Mouse (Mus musculus) B cell, adult 2 months (primary cell): ENCODE results near the gene Lhx2.
A peak's percentile ranks its signal among the peaks of the same experiment; 100 is the strongest.

Experiments
- DNase-seq, 2 experiments: peaks; one replicate each; pipeline ENCODE4 v3.0.0; 2022

Lhx2 gene

GRCm38 (mm10) chr2:38367023-38367422 lies 27.9 kb downstream of the Lhx2 start:
- no peak for DNase-seq

- DNase-seq: no peak
These were observed 28.8 kb downstream of the Lhx2 start for GRCm38 (mm10) chr2:38367852-38368251.

GRCm38 (mm10) chr2:38368746-38369330 lies 29.8 kb downstream of the Lhx2 start:
- DNase-seq: peak; percentile 72 to 76

- DNase-seq: peak; percentile 79 to 81
These were observed 36.7 kb downstream of the Lhx2 start for GRCm38 (mm10) chr2:38375606-38376304.

GRCm38 (mm10) chr2:38377254-38377653 lies 38.2 kb downstream of the Lhx2 start:
- DNase-seq: no peak

GRCm38 (mm10) chr2:38378346-38378745 lies 39.3 kb downstream of the Lhx2 start:
- DNase-seq: peak; percentile 34 to 48

- peak in 1 of 2 experiments; percentile 24 for DNase-seq
These were observed 39.9 kb downstream of the Lhx2 start for GRCm38 (mm10) chr2:38378849-38379545.

- DNase-seq: no peak
These were observed 40.4 kb downstream of the Lhx2 start for GRCm38 (mm10) chr2:38379546-38379870.

- no peak for DNase-seq
These were observed 41.3 kb downstream of the Lhx2 start for GRCm38 (mm10) chr2:38380136-38381083.

- no peak for DNase-seq
These were observed 48.6 kb downstream of the Lhx2 start for GRCm38 (mm10) chr2:38387568-38388262.

GRCm38 (mm10) chr2:38394977-38395868 lies 56.1 kb downstream of the Lhx2 start:
- no peak for DNase-seq

- no peak for DNase-seq
These were observed 56.8 kb downstream of the Lhx2 start for GRCm38 (mm10) chr2:38395869-38396236.

- DNase-seq: no peak
These were observed 58.2 kb downstream of the Lhx2 start for GRCm38 (mm10) chr2:38397306-38397705.

GRCm38 (mm10) chr2:38397882-38398281 lies 58.8 kb downstream of the Lhx2 start:
- DNase-seq: no peak

GRCm38 (mm10) chr2:38402611-38403010 lies 63.5 kb downstream of the Lhx2 start:
- DNase-seq: no peak

- no peak for DNase-seq
These were observed 64.2 kb downstream of the Lhx2 start for GRCm38 (mm10) chr2:38403231-38403630.

GRCm38 (mm10) chr2:38404007-38404596 lies 65.0 kb downstream of the Lhx2 start:
- no peak for DNase-seq

- no peak for DNase-seq
These were observed 66.3 kb downstream of the Lhx2 start for GRCm38 (mm10) chr2:38405356-38405755.

GRCm38 (mm10) chr2:38409309-38409708 lies 70.2 kb downstream of the Lhx2 start:
- DNase-seq: no peak

GRCm38 (mm10) chr2:38410227-38410626 lies 71.1 kb downstream of the Lhx2 start:
- no peak for DNase-seq

GRCm38 (mm10) chr2:38412599-38413177 lies 73.6 kb downstream of the Lhx2 start:
- no peak for DNase-seq
